Mouse (Mus musculus) urinary bladder, adult 2 months (tissue): Measurements from ENCODE around the gene Nccrp1. TPM values are rescaled to one million over a fixed set of nuclear protein-coding genes. Genes with fewer than 3 reads are reported as not detected.
"Not testable (repeated sequence)": the region's sequence is repeated elsewhere in the genome, so short reads cannot be mapped to it uniquely, and the experiment has no call there.

ENCODE experiments used
- DNase-seq: peaks from one replicate; pipeline ENCODE4 v3.0.0; 2022; ENCODE audit warnings: low spot score
- polyA plus RNA-seq: library from polyadenylated mRNA; depleted of rRNA; stranded (reverse); fragments of >200 nt; gene quantifications from 2 replicates; pipeline ENCODE4 v1.2.3, GENCODE M21; 2012; rRNA removed

Nccrp1 gene
- polyA plus RNA-seq, 1 experiment, result 0.67 TPM

DNA sequence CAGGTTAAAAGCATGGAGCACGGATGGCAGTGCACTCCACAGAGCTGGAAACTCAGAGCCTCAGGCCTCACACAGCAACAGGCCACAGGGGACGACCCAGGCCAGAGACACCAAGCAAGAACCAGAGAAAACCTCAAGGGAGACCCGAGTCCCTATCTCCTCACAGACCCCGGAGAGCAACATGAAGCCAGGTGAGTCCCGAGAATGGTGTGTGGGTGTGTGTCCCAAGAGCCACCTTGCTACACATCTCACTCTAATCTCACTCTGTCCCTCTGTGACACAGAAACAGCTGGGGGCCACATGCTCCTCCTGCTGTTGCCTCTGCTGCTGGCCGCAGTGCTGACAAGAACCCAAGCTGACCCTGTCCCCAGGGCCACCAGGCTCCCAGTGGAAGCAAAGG is 24.5 kb downstream of the Nccrp1 start, which contains the start of gene Ifnl3:
TSS of gene Ifnl3 (plus strand) at position 301 of the 400 bp plus-strand sequence.
- not testable (repeated sequence) for DNase-seq

DNA sequence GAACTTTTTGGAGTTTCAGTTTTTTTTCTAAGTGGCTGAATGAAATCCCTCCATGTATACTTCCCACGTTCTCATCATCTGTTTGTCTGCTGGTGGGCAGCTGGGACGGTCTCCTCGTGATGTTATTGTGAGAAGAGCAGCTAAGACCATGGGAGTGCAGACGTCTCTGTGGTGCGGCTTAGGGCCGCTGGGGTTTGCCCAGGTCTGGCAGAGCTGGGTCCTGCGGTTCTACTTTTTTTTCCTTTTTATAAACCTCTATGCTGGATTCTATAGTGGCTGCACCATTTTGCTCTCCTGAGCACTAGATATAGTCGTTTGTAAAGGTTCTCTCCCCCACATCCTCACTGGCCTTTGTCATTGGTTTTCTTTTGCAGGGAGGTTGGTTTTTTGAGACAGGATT is 35.6 kb downstream of the Nccrp1 start:
- no peak for DNase-seq

DNA sequence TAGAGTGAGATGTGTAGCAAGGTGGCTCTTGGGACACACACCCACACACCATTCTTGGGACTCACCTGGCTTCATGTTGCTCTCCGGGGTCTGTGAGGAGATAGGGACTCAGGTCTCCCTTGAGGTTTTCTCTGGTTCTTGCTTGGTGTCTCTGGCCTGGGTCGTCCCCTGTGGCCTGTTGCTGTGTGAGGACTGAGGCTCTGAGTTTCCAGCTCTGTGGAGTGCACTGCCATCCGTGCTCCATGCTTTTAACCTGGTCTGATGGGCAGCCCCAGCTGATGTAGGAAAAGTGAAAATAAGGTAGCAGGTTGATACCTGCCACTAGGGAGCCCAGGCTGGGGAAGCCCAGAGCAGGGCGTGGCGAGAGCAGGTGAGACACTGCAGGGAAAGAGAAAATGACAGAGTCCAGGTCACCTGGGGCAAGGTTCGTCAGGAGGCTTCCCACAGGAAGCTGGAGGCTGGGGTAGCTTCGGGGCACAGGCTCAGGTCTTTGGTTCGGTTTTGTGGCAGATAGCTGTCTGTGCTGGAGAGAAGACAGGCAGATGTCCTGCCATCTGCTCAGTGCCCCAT is 36.6 kb downstream of the Nccrp1 start, which contains the start of gene Ifnl2:
TSS of gene Ifnl2 (minus strand) at position 51 of the 570 bp plus-strand sequence.
- not testable (repeated sequence) for DNase-seq

DNA sequence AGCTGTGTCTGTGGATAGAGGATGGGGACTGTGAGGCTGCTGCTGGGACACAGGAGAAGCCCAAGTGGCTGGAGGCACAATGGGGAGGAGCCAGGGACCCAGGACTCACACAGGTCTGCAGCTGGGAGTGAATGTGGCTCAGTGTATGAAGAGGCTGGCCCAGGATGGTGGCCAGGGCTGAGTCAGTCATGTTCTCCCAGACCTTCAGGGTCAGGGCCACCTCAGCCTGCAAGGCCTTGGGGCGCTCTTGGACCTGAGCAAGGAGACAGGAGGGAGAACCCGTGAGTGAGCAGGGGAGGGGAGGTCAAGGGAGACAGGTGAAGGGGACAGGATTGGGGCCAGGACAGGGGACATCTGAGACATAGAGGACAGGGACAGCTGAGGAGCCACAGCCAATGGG is 37.9 kb downstream of the Nccrp1 start:
- DNase-seq, result not testable (repeated sequence)

DNA sequence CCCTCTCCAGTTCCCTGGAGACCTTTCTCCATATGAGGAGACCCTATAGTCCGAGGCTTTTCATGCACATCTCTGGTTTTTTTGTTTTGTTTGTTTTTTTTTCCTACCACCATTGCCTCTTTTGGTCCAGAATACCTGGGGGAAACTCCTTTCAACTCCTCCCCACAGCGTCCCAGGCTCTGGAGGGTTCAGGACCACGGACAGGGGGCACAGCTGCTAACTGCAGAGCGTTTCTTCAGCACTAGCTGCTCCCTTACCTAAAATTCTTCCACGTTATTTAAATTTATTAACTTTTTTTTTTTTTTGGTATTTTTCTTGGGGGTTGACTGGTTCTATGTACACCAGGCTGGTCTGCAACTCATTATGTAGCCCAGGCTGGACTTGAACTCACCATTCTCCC is 41.5 kb downstream of the Nccrp1 start:
- no peak for DNase-seq

DNA sequence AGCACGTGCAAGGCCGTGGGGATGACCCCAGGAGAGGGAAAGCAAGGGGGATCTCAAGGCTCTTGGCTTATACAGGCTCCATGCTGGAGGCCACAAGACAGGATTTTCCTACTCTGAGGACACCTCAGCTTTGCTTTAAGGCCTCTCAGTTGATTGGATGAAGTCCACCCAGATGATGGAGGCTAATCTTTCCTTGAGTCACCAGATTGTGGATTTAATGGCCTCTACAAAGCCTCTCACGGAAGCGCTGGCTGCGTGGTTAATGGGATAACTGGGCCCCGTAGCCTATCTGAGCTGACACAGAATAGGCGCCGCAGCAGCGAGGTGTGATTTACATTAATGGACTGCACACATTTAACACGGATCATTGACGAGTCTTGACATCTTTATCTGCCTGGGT is 51.6 kb downstream of the Nccrp1 start:
- DNase-seq, result no peak

Other genes with a start within 250 kb of the Nccrp1 start
- gene Dll3, start 245.0 kb downstream of the Nccrp1 start, polyA plus RNA-seq, result not detected in 2 replicates
- gene Timm50, start 235.2 kb downstream of the Nccrp1 start, polyA plus RNA-seq, result 33.7 and 41.8 TPM in 2 replicates
- gene Supt5, start 208.5 kb downstream of the Nccrp1 start, polyA plus RNA-seq, result 60.7 and 72.5 TPM in 2 replicates
- 1,939 and 2,023 TPM in 2 replicates for gene Rps16, start 196.6 kb downstream of the Nccrp1 start, polyA plus RNA-seq
- gene Plekhg2, start 174.7 kb downstream of the Nccrp1 start, polyA plus RNA-seq, result 11.7 and 23.9 TPM in 2 replicates
- gene Zfp36, start 167.0 kb downstream of the Nccrp1 start, polyA plus RNA-seq, result 33.5 and 34.1 TPM in 2 replicates
- 25.6 and 30.8 TPM in 2 replicates for gene Med29, start 154.5 kb downstream of the Nccrp1 start, polyA plus RNA-seq
- 108 and 130 TPM in 2 replicates for gene Paf1, start 154.3 kb downstream of the Nccrp1 start, polyA plus RNA-seq
- 18.6 and 20.7 TPM in 2 replicates for gene Gmfg, start 109.8 kb downstream of the Nccrp1 start, polyA plus RNA-seq
- 3.9 and 4.3 TPM in 2 replicates for gene Lrfn1, start 95.3 kb downstream of the Nccrp1 start, polyA plus RNA-seq
- gene Ifnl2, start 36.8 kb downstream of the Nccrp1 start, polyA plus RNA-seq, result not detected in 2 replicates
- not detected in 2 replicates for gene Ifnl3, start 24.4 kb downstream of the Nccrp1 start, polyA plus RNA-seq
- gene Sycn, start 6.4 kb downstream of the Nccrp1 start, polyA plus RNA-seq, result 0.27 TPM in 1 of 2 replicates, not detected in the other
- 49.9 and 54.5 TPM in 2 replicates for gene Samd4b, start 50.9 kb upstream of the Nccrp1 start, polyA plus RNA-seq
- gene Pak4, start 50.9 kb upstream of the Nccrp1 start, polyA plus RNA-seq, result 24.7 and 31.3 TPM in 2 replicates
- not detected in 2 replicates for gene Acp7, start 84.1 kb upstream of the Nccrp1 start, polyA plus RNA-seq
- gene Fbxo27, start 145.6 kb upstream of the Nccrp1 start, polyA plus RNA-seq, result 9.4 and 12.6 TPM in 2 replicates
- gene Fbxo17, start 169.6 kb upstream of the Nccrp1 start, polyA plus RNA-seq, result 6.1 and 6.8 TPM in 2 replicates
- 53.5 and 59.2 TPM in 2 replicates for gene Mrps12, start 194.6 kb upstream of the Nccrp1 start, polyA plus RNA-seq
- 9.9 and 10.6 TPM in 2 replicates for gene Sars2, start 194.7 kb upstream of the Nccrp1 start, polyA plus RNA-seq
- 0.06 TPM in 1 of 2 replicates, not detected in the other for gene Ccer2, start 208.9 kb upstream of the Nccrp1 start, polyA plus RNA-seq
- 84.7 and 100 TPM in 2 replicates for gene Sirt2, start 219.5 kb upstream of the Nccrp1 start, polyA plus RNA-seq
- gene Nfkbib, start 220.3 kb upstream of the Nccrp1 start, polyA plus RNA-seq, result 16.4 and 18.6 TPM in 2 replicates
- gene Rinl, start 241.7 kb upstream of the Nccrp1 start, polyA plus RNA-seq, result 2.6 and 4.1 TPM in 2 replicates